Mouse (Mus musculus): Measurements from ENCODE around the gene Gfra4. TPM values are rescaled to one million over a fixed set of nuclear protein-coding genes. Genes with fewer than 3 reads are reported as not detected.
A peak's percentile ranks its signal among the peaks of the same experiment; 100 is the strongest.

Gfra4 gene
- under 1 TPM in 1 of 3 experiments, not detected in 2; 0.38 TPM for polyA plus RNA-seq (2017; shearing (Covaris generic))

- no peak for ATAC-seq
These were observed at the start of gene Gfra4 for GRCm38 (mm10) chr2:131042988-131043387. Gfra4 (minus strand) TSS chr2:131043088.

GRCm38 (mm10) chr2:131090852-131091251 lies 48.0 kb upstream of the Gfra4 start:
- no peak for ATAC-seq

GRCm38 (mm10) chr2:131089634-131090033 lies 46.7 kb upstream of the Gfra4 start:
- ATAC-seq: no peak

GRCm38 (mm10) chr2:131088581-131088980 lies 45.7 kb upstream of the Gfra4 start:
- ATAC-seq: no peak

- no peak for ATAC-seq
These were observed 43.9 kb upstream of the Gfra4 start, which contains the start of gene Siglec1 for GRCm38 (mm10) chr2:131086667-131087390. Siglec1 (minus strand) TSS chr2:131086765.

GRCm38 (mm10) chr2:131084206-131084605 lies 41.3 kb upstream of the Gfra4 start:
- ATAC-seq: no peak

- ATAC-seq: no peak
These were observed 37.6 kb upstream of the Gfra4 start for GRCm38 (mm10) chr2:131080507-131080906.

GRCm38 (mm10) chr2:131072536-131072935 lies 29.6 kb upstream of the Gfra4 start:
- ATAC-seq: no peak

- ATAC-seq: no peak
These were observed 24.6 kb upstream of the Gfra4 start for GRCm38 (mm10) chr2:131067481-131067880.

- no peak for ATAC-seq
These were observed 23.5 kb upstream of the Gfra4 start for GRCm38 (mm10) chr2:131066342-131066741.

- ATAC-seq: no peak
These were observed 20.5 kb upstream of the Gfra4 start, which contains the start of gene Adam33 for GRCm38 (mm10) chr2:131063404-131063864. Adam33 (minus strand) TSS chr2:131063814.

GRCm38 (mm10) chr2:131061607-131062006 lies 18.7 kb upstream of the Gfra4 start:
- ATAC-seq: no peak

GRCm38 (mm10) chr2:131060784-131061183 lies 17.9 kb upstream of the Gfra4 start:
- no peak for ATAC-seq

- ATAC-seq: no peak
These were observed 17.1 kb upstream of the Gfra4 start for GRCm38 (mm10) chr2:131059781-131060540.

GRCm38 (mm10) chr2:131059377-131059776 lies 16.5 kb upstream of the Gfra4 start:
- ATAC-seq: no peak

GRCm38 (mm10) chr2:131058672-131059071 lies 15.8 kb upstream of the Gfra4 start:
- ATAC-seq: no peak

GRCm38 (mm10) chr2:131056191-131056590 lies 13.3 kb upstream of the Gfra4 start:
- ATAC-seq: peak; percentile 79

GRCm38 (mm10) chr2:131055631-131056030 lies 12.7 kb upstream of the Gfra4 start:
- peak; percentile 72 for ATAC-seq

- ATAC-seq: no peak
These were observed 11.9 kb upstream of the Gfra4 start for GRCm38 (mm10) chr2:131054646-131055264.

- no peak for ATAC-seq
These were observed 11.2 kb upstream of the Gfra4 start for GRCm38 (mm10) chr2:131053851-131054645.

- ATAC-seq: no peak
These were observed 10.1 kb upstream of the Gfra4 start for GRCm38 (mm10) chr2:131052862-131053418.

- ATAC-seq: no peak
These were observed 9.2 kb upstream of the Gfra4 start for GRCm38 (mm10) chr2:131052043-131052442.

Data from inflammation-experienced regulatory T-cells, adult 6 months (primary cell).